Mouse (Mus musculus): ENCODE measurements around the gene Lyrm1.

DNA sequence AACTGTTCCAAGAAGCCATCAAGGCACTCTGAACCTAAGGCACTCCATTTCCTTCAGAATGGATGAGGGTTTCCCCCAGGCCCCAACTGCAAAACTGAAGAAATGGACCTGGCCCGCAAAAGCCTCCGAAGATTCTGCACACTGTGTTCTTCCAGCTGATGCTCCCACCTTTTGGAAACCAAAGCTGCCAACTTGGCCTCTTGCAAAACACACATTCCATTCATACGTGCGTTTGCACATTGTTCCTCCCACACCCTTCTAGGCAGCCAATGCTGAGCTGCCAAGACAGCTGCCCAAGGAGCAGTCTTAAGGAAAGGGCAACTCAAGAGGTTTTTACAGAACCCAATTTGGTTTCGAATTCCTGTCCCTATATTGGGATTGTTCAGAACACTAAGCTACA, 44.9 kb upstream of the Lyrm1 start:
- no peak for TF ChIP-seq CTCF (IDR thresholded peaks at IDR 0.05; ENCODE audit: control insufficient read depth, insufficient read depth, low read length)
- no peak for TF ChIP-seq POLR2A (IDR thresholded peaks at IDR 0.05; ENCODE audit: borderline replicate concordance, control insufficient read depth, low read depth, low read length)

Measured in bone marrow, adult 2 months (tissue).